Mouse (Mus musculus) embryonic fibroblast, embryonic 13.5 days (primary cell): Measurements from ENCODE around the gene Abcg2. TPM values are rescaled to one million over a fixed set of nuclear protein-coding genes. Genes with fewer than 3 reads are reported as not detected.
A peak's percentile ranks its signal among the peaks of the same experiment; 100 is the strongest.
"Not testable (repeated sequence)": the region's sequence is repeated elsewhere in the genome, so short reads cannot be mapped to it uniquely, and the experiment has no call there.

Experiments
- H3K27ac ChIP-seq: 2 replicates; pipeline ENCODE4 v1.5.1; 2012; ENCODE audit warnings: low read length, control low read depth, inconsistent platforms; ENCODE audit not compliant: insufficient read depth
- H3K4me1 ChIP-seq: 2 replicates; pipeline ENCODE4 v1.6.1; 2011; ENCODE audit warnings: low read length; ENCODE audit not compliant: control insufficient read depth, insufficient read depth
- H3K4me3 ChIP-seq: 2 replicates; pipeline ENCODE4 v1.5.1; 2011; ENCODE audit warnings: mild to moderate bottlenecking, control low read depth, low read length; ENCODE audit not compliant: insufficient read depth
- CTCF ChIP-seq: IDR thresholded peaks from 2 replicates; pipeline ENCODE4 v1.5.1; 2011; ENCODE audit warnings: mild to moderate bottlenecking, control low read depth, low read length, moderate library complexity, borderline replicate concordance; ENCODE audit not compliant: insufficient read depth
- POLR2A ChIP-seq: IDR thresholded peaks from 2 replicates; pipeline ENCODE4 v1.6.1; 2011; ENCODE audit warnings: low read depth, mild to moderate bottlenecking, control low read depth, low read length, moderate library complexity
- polyA plus RNA-seq: library from polyadenylated mRNA; stranded (reverse); fragments of >200 nt; gene quantifications from 2 replicates; pipeline ENCODE4 v1.2.4, GENCODE M21; 2011; ENCODE audit warnings: low read depth; ENCODE audit not compliant: missing spikeins, insufficient read length

Gene Abcg2
- 60.0 and 87.5 TPM in 2 replicates for polyA plus RNA-seq

DNA sequence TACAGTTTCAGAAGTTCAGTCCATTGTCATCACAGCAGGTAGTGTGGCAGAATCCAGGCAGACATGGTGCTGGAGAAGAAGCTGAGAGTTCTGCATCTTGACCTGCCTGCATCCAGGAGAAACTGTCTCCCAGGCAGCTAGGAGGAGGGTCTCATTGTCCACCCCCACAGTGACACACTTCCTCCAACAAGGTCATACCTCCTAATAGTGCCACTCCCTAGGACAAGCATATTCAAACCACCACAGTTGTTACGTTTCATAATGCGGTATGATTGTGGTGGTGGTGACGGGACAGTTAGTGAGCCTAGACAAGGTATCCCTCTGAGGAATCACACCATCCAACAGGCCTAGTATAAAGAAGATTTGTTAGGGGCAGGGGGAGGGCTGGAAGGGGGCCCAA is at the start of gene Abcg2:
TSS of gene Abcg2 (plus strand) at position 301 of the 400 bp plus-strand sequence.
- not testable (repeated sequence) for H3K4me1 ChIP-seq, H3K27ac ChIP-seq, H3K4me3 ChIP-seq

DNA sequence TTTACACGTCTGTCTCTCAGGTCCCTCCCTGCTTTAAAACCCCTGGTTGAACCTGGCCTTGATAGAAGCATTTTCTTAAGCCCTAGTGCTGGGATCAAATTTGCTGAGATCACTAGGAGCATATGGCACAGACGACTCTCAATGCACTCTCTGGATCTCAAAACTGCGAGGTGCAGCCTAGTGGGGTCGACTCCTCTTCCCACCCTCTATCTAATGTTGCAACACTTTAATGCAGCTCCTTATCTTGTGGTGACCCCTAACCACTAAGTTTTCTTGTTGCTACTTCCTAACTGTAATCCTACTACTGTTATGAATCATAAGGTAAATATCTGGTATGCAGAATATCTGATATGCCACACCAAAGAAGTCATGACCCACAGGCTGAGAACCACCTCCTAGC is 44.1 kb upstream of the Abcg2 start:
- not testable (repeated sequence) for H3K27ac ChIP-seq, H3K4me1 ChIP-seq, H3K4me3 ChIP-seq

DNA sequence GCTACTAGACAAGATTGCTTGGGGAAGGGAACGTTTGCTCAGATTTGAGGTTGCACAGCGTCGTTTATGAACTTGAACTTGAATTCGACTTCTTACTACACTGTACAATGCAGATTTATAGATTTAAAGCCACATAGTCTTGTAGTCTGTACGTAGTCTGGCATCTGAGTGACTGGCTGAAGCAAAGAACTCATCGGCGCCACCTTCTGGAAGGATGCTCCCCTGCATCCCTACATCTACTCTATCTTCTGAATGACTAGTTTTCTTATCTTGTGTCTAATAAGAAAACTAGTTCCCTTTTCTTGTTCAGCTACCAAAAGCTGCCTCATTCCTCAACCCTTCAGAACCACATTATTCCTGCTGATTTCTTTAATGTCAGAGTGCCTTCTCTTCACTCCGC is 41.5 kb upstream of the Abcg2 start:
- H3K27ac ChIP-seq, H3K4me1 ChIP-seq, H3K4me3 ChIP-seq: not testable (repeated sequence)

DNA sequence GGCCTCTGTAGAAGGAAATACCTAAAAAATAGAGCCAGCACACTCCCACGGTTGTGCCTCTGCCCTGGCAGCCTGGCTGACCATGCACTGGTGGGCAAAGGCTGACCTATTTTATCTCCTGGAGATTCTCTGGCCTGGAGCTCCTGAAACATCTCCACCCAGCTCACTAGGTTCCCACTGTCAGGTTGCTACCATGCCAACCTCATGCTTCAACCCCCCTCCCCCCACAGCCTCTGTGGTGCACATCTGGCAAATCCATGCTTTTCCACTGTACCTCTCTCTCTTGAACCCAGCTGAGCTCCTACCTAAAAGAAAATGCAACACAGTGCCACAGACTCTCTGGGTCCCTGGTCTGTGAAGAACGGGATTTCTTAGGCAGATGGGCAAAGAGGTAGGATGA is 39.4 kb upstream of the Abcg2 start:
- not testable (repeated sequence) for H3K4me1 ChIP-seq, H3K4me3 ChIP-seq

DNA sequence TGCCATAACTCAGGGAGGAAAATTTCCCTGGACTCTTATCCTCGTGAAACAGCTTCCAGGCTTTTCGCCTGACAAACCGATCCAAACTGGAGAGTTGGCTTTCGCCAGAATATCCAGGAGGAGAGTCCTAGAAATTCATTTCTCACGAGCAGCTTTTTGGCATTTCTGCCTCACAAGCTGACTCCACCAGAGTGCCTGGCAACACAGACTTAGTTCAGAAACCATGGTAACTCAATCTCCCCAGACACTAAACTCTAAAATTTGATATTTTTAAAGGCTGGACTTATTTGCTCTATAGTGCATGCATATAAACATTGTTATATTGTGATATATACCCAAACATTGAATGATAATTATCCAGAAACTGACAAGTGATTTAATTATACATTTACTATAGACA is 38.3 kb upstream of the Abcg2 start:
- H3K27ac ChIP-seq, H3K4me1 ChIP-seq, H3K4me3 ChIP-seq: not testable (repeated sequence)

More for the DNA sequence above, 39.4 kb upstream of the Abcg2 start:
- H3K27ac ChIP-seq, result not testable (repeated sequence)

DNA sequence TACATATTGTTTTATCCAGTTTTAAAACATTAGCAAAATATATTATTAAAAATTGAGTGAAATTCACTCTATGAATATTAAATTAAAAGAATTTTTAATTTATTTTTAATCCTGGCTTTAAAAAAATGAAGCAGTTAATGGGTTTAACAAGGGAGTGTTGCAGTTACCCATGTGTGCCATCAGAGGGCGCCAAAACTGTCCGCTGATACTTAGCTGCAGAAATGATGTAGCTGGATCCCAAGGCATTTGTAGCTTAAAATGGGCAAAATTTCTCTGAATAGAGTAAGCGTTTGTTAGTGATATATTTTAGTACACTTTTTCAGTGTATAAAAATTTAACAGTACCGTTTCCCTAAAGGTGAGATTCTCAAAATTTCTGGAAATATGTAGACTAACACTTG is 37.5 kb upstream of the Abcg2 start:
- H3K4me1 ChIP-seq, result no peaks in the 10 kb centered on the region
- TF ChIP-seq POLR2A, result no peak
- peak; percentile 69; the same call in 1 of the 2 replicates for TF ChIP-seq CTCF
- no peak overlapping the region for H3K4me3 ChIP-seq
- H3K27ac ChIP-seq, result no peak overlapping the region

DNA sequence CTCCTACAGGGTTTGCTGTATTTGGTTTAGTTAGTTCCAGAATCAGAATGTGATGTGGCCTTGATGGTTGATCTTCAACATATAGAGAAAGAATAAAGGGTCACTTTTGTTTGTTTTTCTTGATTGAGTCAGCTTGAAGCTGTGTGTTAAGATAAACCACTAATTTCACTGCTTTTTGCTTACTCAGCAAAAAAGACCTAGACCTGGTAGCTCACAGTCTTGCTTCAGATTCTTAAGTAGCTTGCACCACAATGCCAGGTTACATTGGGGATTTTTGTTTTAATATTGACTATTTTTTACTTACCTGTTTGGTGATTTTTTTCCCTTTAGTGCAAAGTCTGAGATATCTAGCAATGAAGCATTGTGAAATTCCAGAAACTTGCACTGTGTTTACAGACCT is 30.5 kb upstream of the Abcg2 start:
- H3K4me3 ChIP-seq, H3K27ac ChIP-seq, H3K4me1 ChIP-seq: not testable (repeated sequence)

DNA sequence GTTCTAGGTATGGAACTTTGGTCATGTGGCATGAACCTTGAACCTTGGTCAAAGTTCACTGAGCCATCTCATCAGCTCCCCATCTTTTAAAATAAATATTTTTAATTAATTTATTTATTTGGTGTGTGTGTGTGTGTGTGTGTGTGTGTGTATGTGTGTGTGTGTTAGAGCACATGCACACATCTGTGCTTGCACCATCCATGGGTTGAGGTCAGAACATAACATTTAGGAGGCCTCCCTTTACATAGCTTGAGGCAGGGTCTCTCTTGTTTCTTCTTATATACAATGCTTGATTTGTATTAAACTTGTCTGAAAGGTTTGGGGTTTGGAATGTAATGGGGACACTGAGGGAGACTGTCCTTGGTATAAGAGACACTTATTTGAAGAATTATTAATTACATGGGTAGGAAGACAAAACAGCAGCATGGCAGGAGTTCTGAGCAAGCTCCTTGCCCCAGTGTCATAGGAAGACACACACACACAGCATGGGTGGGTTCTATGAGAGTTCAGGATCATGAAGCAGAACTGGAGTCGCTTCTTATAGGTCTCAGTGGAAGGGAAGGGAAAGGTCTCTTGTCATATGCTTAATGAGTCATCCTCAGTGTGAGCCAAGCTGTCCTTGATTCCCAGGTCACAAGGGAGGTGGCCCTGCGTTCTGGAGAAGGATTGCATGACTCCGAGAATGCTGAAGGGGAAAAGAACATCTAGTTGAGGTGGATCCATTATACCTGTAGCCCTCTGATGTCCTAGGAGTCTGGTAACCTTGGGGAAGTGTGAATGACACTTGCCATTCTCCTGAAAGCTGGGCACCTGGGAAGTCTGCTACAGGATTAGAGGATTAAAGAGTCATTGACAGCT is 9.9 kb downstream of the Abcg2 start:
- not testable (repeated sequence) for H3K27ac ChIP-seq, H3K4me3 ChIP-seq, H3K4me1 ChIP-seq

DNA sequence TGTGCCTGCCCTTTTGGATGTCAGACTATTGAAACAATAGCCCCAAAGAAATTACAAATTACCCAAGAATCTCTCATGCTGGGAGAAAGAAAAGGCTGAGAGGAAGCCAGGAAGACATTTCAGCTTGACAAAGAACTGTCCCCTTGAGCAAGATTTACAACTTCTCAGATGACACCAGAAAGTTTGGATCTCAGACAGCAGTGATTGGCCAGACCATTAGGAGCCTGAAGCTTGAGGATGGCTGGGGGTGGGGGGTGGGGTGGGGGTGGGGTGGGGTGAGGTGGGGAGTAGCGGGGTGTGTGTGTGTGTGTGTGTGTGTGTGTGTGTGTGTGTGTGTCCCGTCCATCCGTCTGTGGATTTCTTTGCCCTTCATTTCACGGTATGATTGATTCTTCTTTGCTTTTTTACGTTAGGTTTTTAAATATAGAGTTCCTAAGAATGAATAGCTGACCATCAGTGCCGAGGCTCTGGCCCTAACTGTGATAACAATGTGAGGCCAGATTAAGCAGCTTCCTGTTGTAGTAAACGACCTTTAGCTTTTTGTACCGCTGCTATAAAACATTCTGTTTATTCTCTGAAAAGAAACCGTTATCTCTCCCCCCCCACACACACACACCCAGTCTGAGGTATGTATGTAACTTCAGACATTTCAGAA is 11.4 kb downstream of the Abcg2 start:
- not testable (repeated sequence) for H3K4me1 ChIP-seq
- H3K4me3 ChIP-seq, result peak overlapping the region; percentile 40
- H3K27ac ChIP-seq, result peak overlapping the region; percentile 86

DNA sequence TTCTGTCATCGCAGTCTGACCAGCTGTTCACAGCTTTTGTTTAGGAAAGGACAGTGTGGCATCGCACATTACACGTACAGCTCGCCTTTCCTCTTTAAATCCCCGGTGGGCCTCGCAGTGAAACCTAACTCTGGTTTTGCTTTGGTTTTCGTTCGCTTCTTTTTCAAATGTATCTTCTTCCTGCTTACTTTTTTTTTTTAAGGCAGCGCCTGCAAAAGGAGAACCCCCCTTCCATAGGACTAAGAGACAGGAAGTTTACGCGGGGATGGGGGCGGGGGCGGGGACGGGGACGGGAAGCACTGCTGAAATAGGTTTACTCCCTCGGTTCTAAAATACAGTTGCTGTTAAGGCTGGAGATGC is 12.0 kb downstream of the Abcg2 start:
- peak overlapping the region; percentile 86 for H3K27ac ChIP-seq
- TF ChIP-seq POLR2A, result no peak
- TF ChIP-seq CTCF, result no peak

DNA sequence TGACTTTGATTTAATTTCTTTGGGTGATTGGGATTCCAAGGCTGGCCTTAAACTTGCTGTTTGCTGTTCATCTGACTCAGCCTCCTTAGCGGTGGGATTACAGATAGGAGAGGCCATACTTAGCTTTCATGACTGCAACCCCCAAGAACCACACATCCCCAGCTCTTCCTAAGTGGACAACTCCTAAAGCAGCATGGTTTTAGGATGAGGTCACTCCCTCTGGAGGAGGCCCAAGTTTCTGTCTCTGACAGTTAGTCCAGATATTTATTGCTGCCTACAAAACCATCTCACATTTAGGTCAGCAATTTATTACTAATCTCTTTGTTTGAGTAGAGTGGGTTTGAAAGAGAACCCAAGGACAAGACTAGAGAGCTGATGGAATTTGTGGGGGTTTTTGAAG is 17.8 kb downstream of the Abcg2 start:
- not testable (repeated sequence) for H3K4me1 ChIP-seq, H3K4me3 ChIP-seq
- H3K27ac ChIP-seq, result 0 out of 2 replicates have a peak overlapping the region, but pooled peaks have one; percentile 52

More for the DNA sequence above, 12.0 kb downstream of the Abcg2 start:
- peak overlapping the region; percentile 40 for H3K4me3 ChIP-seq
- 0 out of 2 replicates have a peak, but pooled peaks cover 1% of the 10 kb centered on the region for H3K4me1 ChIP-seq

DNA sequence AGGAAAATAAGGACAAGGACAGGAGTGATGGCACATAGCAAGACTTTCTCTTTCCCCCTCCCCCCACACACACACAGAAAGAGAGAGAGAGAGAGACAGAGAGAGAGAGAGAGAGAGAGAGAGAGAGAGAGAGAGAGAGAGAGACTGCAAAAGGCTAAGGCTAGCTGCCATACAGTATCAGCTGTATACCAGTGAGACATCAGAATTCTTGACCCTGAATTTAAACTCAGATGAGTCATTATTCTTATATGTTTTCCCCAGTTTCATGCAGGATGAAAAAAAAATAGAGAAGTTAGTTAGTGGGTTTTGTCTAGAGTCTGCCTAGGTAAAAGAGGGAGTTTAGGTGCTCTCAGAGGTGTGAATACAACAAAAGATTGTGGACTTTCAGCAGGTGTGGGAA is 18.7 kb downstream of the Abcg2 start:
- H3K4me3 ChIP-seq, H3K4me1 ChIP-seq: not testable (repeated sequence)
- peak overlapping the region; percentile 71; the same call in 1 of the 2 replicates for H3K27ac ChIP-seq

DNA sequence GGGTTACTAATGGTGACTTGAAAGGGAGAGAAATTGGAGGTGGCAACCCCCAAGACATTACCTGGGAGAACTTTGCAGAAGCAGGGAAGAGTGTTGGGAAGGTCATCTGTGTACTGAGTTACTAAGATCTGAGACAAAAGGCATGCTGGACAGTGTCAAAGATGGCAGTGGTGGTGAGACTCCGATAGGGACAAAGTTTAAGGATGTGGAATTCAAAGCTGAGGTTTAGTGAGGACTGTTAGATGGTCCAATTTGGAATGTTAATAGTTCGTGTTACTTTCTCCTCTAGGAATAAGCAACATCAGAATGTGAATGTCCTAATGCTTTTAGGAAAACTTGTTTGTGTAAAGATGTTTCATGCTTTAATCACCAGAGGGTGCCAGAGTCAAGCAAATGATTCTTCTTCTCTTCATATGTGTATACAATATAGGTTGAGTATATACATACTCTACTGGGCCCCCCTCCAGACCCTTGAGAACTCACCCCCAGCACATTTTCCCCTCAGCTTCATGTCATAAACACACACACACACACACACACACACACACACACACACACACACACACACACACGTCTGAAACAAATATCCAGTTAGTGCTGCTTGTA is 19.3 kb downstream of the Abcg2 start:
- H3K4me1 ChIP-seq, H3K4me3 ChIP-seq: not testable (repeated sequence)
- H3K27ac ChIP-seq, result peak overlapping the region; percentile 71; the same call in 1 of the 2 replicates
